ENCODE assay signal across 24 mouse cellular contexts in genomic region chr12:27171595-27171994, GRCm38 (mm10).
DNase-seq lines count a peak whose midpoint lies in the region; TF ChIP-seq lines count a peak whose summit lies in the region.
"Had no signal": no experiment of that assay in that cellular context is flagged by ENCODE, and none has a peak within 500 bp of the region (broad histone marks: within the 10 kb centered on the region; RNA-seq: fewer than 3 reads in every experiment).

No protein-coding gene starts in this region.

- H3K4me1 ChIP-seq in heart, adult 2 months (ENCODE audit: control insufficient read depth, insufficient read depth, low read length) = no peaks in the 10 kb centered on the region
- no peaks in the 10 kb centered on the region; the same call in 1 of the 2 replicates for H3K4me1 ChIP-seq in lung, adult 2 months (ENCODE audit: control insufficient read depth, insufficient read depth, low read length)
- H3K4me1 ChIP-seq: forebrain, embryonic 13.5 days; heart, embryonic 10.5 days; hindbrain, embryonic 13.5 days had no signal

- H3K36me3 ChIP-seq in heart, adult 2 months (ENCODE audit: control insufficient read depth, insufficient read depth, low read length) = no peaks in the 10 kb centered on the region
- H3K36me3 ChIP-seq: forebrain, embryonic 10.5 days; heart, embryonic 10.5 days; heart, embryonic 13.5 days; hindbrain, embryonic 10.5 days; hindbrain, embryonic 13.5 days had no signal

- no peak for TF ChIP-seq CTCF in heart, adult 2 months (IDR thresholded peaks at IDR 0.05)
- TF ChIP-seq CTCF in lung, adult 2 months (IDR thresholded peaks at IDR 0.05; ENCODE audit: insufficient read depth, low read length) = no peak

- TF ChIP-seq EP300 in heart, adult 2 months (IDR thresholded peaks at IDR 0.05; ENCODE audit: insufficient read depth, low read depth, low read length) = no peak

- TF ChIP-seq POLR2A in heart, adult 2 months (IDR thresholded peaks at IDR 0.05; ENCODE audit: insufficient read depth, low read depth, low read length) = no peak
- TF ChIP-seq POLR2A in lung, adult 2 months (IDR thresholded peaks at IDR 0.05; ENCODE audit: borderline replicate concordance, extremely low read depth, low read depth, low read length) = no peak

- DNase-seq in heart, adult 11 months = peak; percentile 49
- no peak for DNase-seq in heart, adult 2 months
- DNase-seq in lung, adult 18-20 months = peak; percentile 5 to 52
- DNase-seq in lung, adult 2 months = no peak
- DNase-seq in lung, postnatal 14 days = peak; percentile 13
- DNase-seq in retina, embryonic 14.5 days (ENCODE audit: low spot score) = no peak
- no peak for DNase-seq in embryo, embryonic 10 days (ENCODE audit: low spot score)
- no peak for DNase-seq in c-Kit-positive CD71-positive TER-119-positive erythroid progenitor cells, embryonic 14.5 days (ENCODE audit: low spot score)
- DNase-seq: adrenal gland, postnatal 10 days; adrenal gland, postnatal 36 days; cerebellum, adult 11 months; cerebellum, adult 2 months; cerebellum, adult 9-11 months; cerebellum, postnatal 25 days; embryo, embryonic 11 days; gastrocnemius, adult 2 months; gastrocnemius, postnatal 14 days; heart, adult 18-20 months had no signal

- intact Hi-C loops in heart, adult 2 months (cut with DNase I) = no loop called here

- no peaks in the 10 kb centered on the region for H3K27me3 ChIP-seq in heart, adult 2 months (ENCODE audit: control insufficient read depth, insufficient read depth, low read length)
- H3K27me3 ChIP-seq: forebrain, embryonic 13.5 days; heart, embryonic 13.5 days; hindbrain, embryonic 13.5 days had no signal

- no peak overlapping the region for H3K27ac ChIP-seq in heart, adult 2 months
- H3K27ac ChIP-seq: forebrain, embryonic 10.5 days; forebrain, embryonic 13.5 days; gastrocnemius, adult 2 months; heart, embryonic 10.5 days; heart, embryonic 13.5 days; hindbrain, embryonic 10.5 days; hindbrain, embryonic 13.5 days had no signal

- H3K9ac ChIP-seq in heart, adult 2 months (ENCODE audit: low read depth, low read length) = no peak overlapping the region
- H3K9ac ChIP-seq: forebrain, embryonic 13.5 days; heart, embryonic 13.5 days; hindbrain, embryonic 13.5 days had no signal

- H3K4me3 ChIP-seq in heart, adult 2 months = no peak overlapping the region
- H3K4me3 ChIP-seq in lung, adult 2 months (replicated peaks; ENCODE audit: extremely low read depth, low read depth, low read length) = no peak overlapping the region
- H3K4me3 ChIP-seq: forebrain, embryonic 10.5 days; forebrain, embryonic 13.5 days; gastrocnemius, adult 2 months; heart, embryonic 10.5 days; heart, embryonic 13.5 days; hindbrain, embryonic 10.5 days; hindbrain, embryonic 13.5 days had no signal

- H3K79me2 ChIP-seq in heart, adult 2 months (replicated peaks; ENCODE audit: control insufficient read depth, insufficient read depth, low read length) = no peaks in the 10 kb centered on the region

Comparison
In these comparisons a context has a peak if more than half of its experiments do, and no peak if none do; other contexts are left out.
1. DNase-seq: peak in heart, adult 11 months (single experiment), lung, adult 18-20 months (2 of 2) and lung, postnatal 14 days (single experiment); none in heart, adult 2 months (0 of 2), lung, adult 2 months (single experiment), retina, embryonic 14.5 days (single experiment), embryo, embryonic 10 days (single experiment) and c-Kit-positive CD71-positive TER-119-positive erythroid progenitor cells, embryonic 14.5 days (single experiment).